Mouse (Mus musculus): Measurements from ENCODE around the gene Itpr2. TPM values are rescaled to one million over a fixed set of nuclear protein-coding genes. Genes with fewer than 3 reads are reported as not detected.

Gene Itpr2
- polyA plus RNA-seq (2012; rRNA removed; ENCODE audit: low replicate concordance) = 3.1 and 5.6 TPM in 2 replicates

GRCm38 (mm10) chr6:146501866-146502804 is at the start of gene Itpr2:
Itpr2 (minus strand) TSS chr6:146502223.

Other genes with a start within 250 kb of the Itpr2 start
- gene Fgfr1op2, start 75.0 kb upstream of the Itpr2 start, polyA plus RNA-seq (2012; rRNA removed; ENCODE audit: low replicate concordance) = 46.8 and 64.8 TPM in 2 replicates
- gene Ints13, start 75.6 kb upstream of the Itpr2 start, polyA plus RNA-seq (2012; rRNA removed; ENCODE audit: low replicate concordance) = 3.1 and 3.2 TPM in 2 replicates
- gene Med21, start 140.3 kb upstream of the Itpr2 start, polyA plus RNA-seq (2012; rRNA removed; ENCODE audit: low replicate concordance) = 3.0 and 7.2 TPM in 2 replicates
- gene Tm7sf3, start 140.6 kb upstream of the Itpr2 start, polyA plus RNA-seq (2012; rRNA removed; ENCODE audit: low replicate concordance) = 15.8 and 17.2 TPM in 2 replicates
- 0.66 and 1.9 TPM in 2 replicates for gene Stk38l, start 222.8 kb upstream of the Itpr2 start, polyA plus RNA-seq (2012; rRNA removed; ENCODE audit: low replicate concordance)